Mouse (Mus musculus) stomach, postnatal 0 days (tissue): ENCODE data around the gene Lingo2.

Experiments used
- CTCF ChIP-seq: IDR thresholded peaks from 2 replicates; pipeline ENCODE4 v1.5.1; 2016; ENCODE audit warnings: antibody characterized with exemption, low read depth, mild to moderate bottlenecking, moderate library complexity
- EP300 ChIP-seq: optimal IDR thresholded peaks from 2 replicates; pipeline ENCODE3; 2016; ENCODE audit warnings: antibody characterized with exemption

GRCm38 (mm10) chr4:35694360-35695136, 1257.0 kb downstream of the Lingo2 start:
- TF ChIP-seq CTCF: no peak
- TF ChIP-seq EP300: no peak
